Mouse (Mus musculus): Measurements from ENCODE around the gene Polr2e.

- peak; percentile 31 for TF ChIP-seq CTCF (IDR thresholded peaks at IDR 0.05; ENCODE audit: low read depth)
- TF ChIP-seq EP300 (IDR thresholded peaks at IDR 0.05; ENCODE audit: low read depth), result no peak
These were observed 43.1 kb downstream of the Polr2e start, which contains the start of gene Abca7 for GRCm38 (mm10) chr10:79996272-79997033.

All from liver, postnatal 0 days (tissue).